Mouse (Mus musculus) 416B (cell line): Measurements from ENCODE around the gene Akr1c18.

Experiments used
- DNase-seq: peaks from one replicate; pipeline ENCODE4 v3.0.0; 2011; ENCODE audit warnings: low read depth

Gene Akr1c18

GRCm38 (mm10) chr13:4102721-4103120 is 47.7 kb downstream of the Akr1c18 start:
- DNase-seq = no peak

GRCm38 (mm10) chr13:4101691-4102090 is 48.8 kb downstream of the Akr1c18 start:
- no peak for DNase-seq
